Mouse (Mus musculus) MEL (cell line): Measurements from ENCODE around the gene Wipf1. TPM values are rescaled to one million over a fixed set of nuclear protein-coding genes. Genes with fewer than 3 reads are reported as not detected.

Experiments
- DNase-seq: peaks from one replicate; pipeline ENCODE4 v3.0.0; 2011; ENCODE audit warnings: low read depth, low spot score
- H3K27ac ChIP-seq: 2 replicates; pipeline ENCODE4 v1.5.1; 2012; ENCODE audit warnings: low read depth, mild to moderate bottlenecking, control low read depth, low read length, moderate library complexity; ENCODE audit not compliant: control insufficient read depth
- H3K27me3 ChIP-seq, 2 experiments: fragments of 150-350 bp in 1 of 2; sonication (generic) in 1 of 2; 2 replicates each; pipeline ENCODE4 v1.6.1; 2012; ENCODE audit warnings: low read length in 2 of 2, mild to moderate bottlenecking in 2 of 2, improper control_type of control experiment in 1 of 2, moderate library complexity in 1 of 2; ENCODE audit not compliant: insufficient read depth in 2 of 2, control insufficient read depth in 1 of 2
- H3K36me3 ChIP-seq, 2 experiments: 2 replicates each; pipeline ENCODE4 v1.6.1; 2012 to 2014; ENCODE audit warnings: low read length in 2 of 2, improper control_type of control experiment in 1 of 2, inconsistent platforms in 1 of 2, mild to moderate bottlenecking in 1 of 2; ENCODE audit not compliant: insufficient read depth in 2 of 2, control insufficient read depth in 1 of 2
- H3K4me1 ChIP-seq, 2 experiments: fragments of 150-350 bp in 1 of 2; sonication (generic) in 1 of 2; 2 replicates each; pipeline ENCODE4 v1.6.1; 2012; ENCODE audit warnings: low read length in 2 of 2, improper control_type of control experiment in 1 of 2, mild to moderate bottlenecking in 1 of 2; ENCODE audit not compliant: insufficient read depth in 2 of 2, control insufficient read depth in 1 of 2
- H3K4me3 ChIP-seq, 2 experiments: fragments of 150-350 bp in 1 of 2; sonication (generic) in 1 of 2; 2 replicates each; pipeline ENCODE4 v1.5.1; 2012; ENCODE audit warnings: low read depth in 2 of 2, low read length in 2 of 2, mild to moderate bottlenecking in 2 of 2, moderate library complexity in 2 of 2, control low read depth in 1 of 2, improper control_type of control experiment in 1 of 2; ENCODE audit not compliant: control insufficient read depth in 1 of 2, insufficient read depth in 1 of 2
- H3K79me2 ChIP-seq: 2 replicates; pipeline ENCODE4 v1.6.1; 2012; ENCODE audit warnings: mild to moderate bottlenecking, low read length, moderate library complexity; ENCODE audit not compliant: control insufficient read depth, poor library complexity, insufficient read depth
- H3K9ac ChIP-seq: 2 replicates; pipeline ENCODE4 v1.6.1; 2012; ENCODE audit warnings: low read depth, mild to moderate bottlenecking, control low read depth, low read length, moderate library complexity; ENCODE audit not compliant: control insufficient read depth, poor library complexity, severe bottlenecking
- H3K9me3 ChIP-seq: fragments of 150-350 bp; sonication (generic); replicated peaks from 2 replicates; pipeline ENCODE4 v1.6.1; 2012; ENCODE audit warnings: mild to moderate bottlenecking, low read length, improper control_type of control experiment, moderate library complexity; ENCODE audit not compliant: insufficient read depth
- CTCF ChIP-seq, 3 experiments: IDR thresholded peaks in 2 of 3; conservative IDR thresholded peaks in 1 of 3; 2 replicates each; pipeline ENCODE4 v1.5.1; 2011 to 2012; ENCODE audit warnings: low read length in 3 of 3, low read depth in 2 of 3, mild to moderate bottlenecking in 2 of 3, improper control_type of control experiment in 1 of 3, inconsistent platforms in 1 of 3, mixed read lengths in 1 of 3, moderate library complexity in 1 of 3; ENCODE audit not compliant: control insufficient read depth in 1 of 3, insufficient read depth in 1 of 3, poor library complexity in 1 of 3, severe bottlenecking in 1 of 3
- ETS1 ChIP-seq: IDR thresholded peaks from 2 replicates; pipeline ENCODE4 v1.6.1; 2012; ENCODE audit warnings: low read depth, mild to moderate bottlenecking, inconsistent platforms, low read length, improper control_type of control experiment, moderate library complexity
- GABPA ChIP-seq: IDR thresholded peaks from 2 replicates; pipeline ENCODE4 v1.6.1; 2012; ENCODE audit warnings: low read depth, mild to moderate bottlenecking, inconsistent platforms, low read length, improper control_type of control experiment, moderate library complexity
- GATA1 ChIP-seq: IDR thresholded peaks from 2 replicates; pipeline ENCODE4 v1.6.1; 2011; ENCODE audit warnings: low read depth, low read length, improper control_type of control experiment
- JUND ChIP-seq: IDR thresholded peaks from 2 replicates; pipeline ENCODE4 v1.6.1; 2011; ENCODE audit warnings: low read depth, mild to moderate bottlenecking, improper control_type of control experiment, low read length
- MEF2A ChIP-seq: IDR thresholded peaks from 2 replicates; pipeline ENCODE4 v1.6.1; 2014; ENCODE audit warnings: low read depth, mild to moderate bottlenecking, inconsistent platforms, low read length, improper control_type of control experiment; ENCODE audit not compliant: poor library complexity, insufficient replicate concordance, severe bottlenecking; ENCODE audit errors: extremely low read depth
- MXI1 ChIP-seq: IDR thresholded peaks from 2 replicates; pipeline ENCODE4 v1.6.1; 2011; ENCODE audit warnings: mild to moderate bottlenecking, low read depth, low read length, improper control_type of control experiment
- MYC ChIP-seq: IDR thresholded peaks from 2 replicates; pipeline ENCODE4 v1.6.1; 2011; ENCODE audit warnings: low read depth, mild to moderate bottlenecking, low read length, improper control_type of control experiment, moderate library complexity
- NELFE ChIP-seq: IDR thresholded peaks from 2 replicates; pipeline ENCODE4 v1.6.1; 2011; ENCODE audit warnings: low read depth, low read length, improper control_type of control experiment
- POLR2AphosphoS5 ChIP-seq: IDR thresholded peaks from 2 replicates; pipeline ENCODE4 v1.6.1; 2012; ENCODE audit warnings: low read depth, borderline replicate concordance, mild to moderate bottlenecking, inconsistent platforms, low read length, moderate library complexity, mixed read lengths
- RAD21 ChIP-seq: IDR thresholded peaks from 2 replicates; pipeline ENCODE4 v1.6.1; 2011; ENCODE audit warnings: mild to moderate bottlenecking, low read depth, low read length, improper control_type of control experiment
- SMC3 ChIP-seq: IDR thresholded peaks from 2 replicates; pipeline ENCODE4 v1.6.1; 2011; ENCODE audit warnings: low read depth, low read length, improper control_type of control experiment
- TAL1 ChIP-seq: IDR thresholded peaks from 2 replicates; pipeline ENCODE4 v1.6.1; 2012; ENCODE audit warnings: mild to moderate bottlenecking, inconsistent platforms, low read length, moderate library complexity, mixed read lengths
- UBTF ChIP-seq: IDR thresholded peaks from 2 replicates; pipeline ENCODE4 v1.6.1; 2012; ENCODE audit warnings: low read depth, mild to moderate bottlenecking, inconsistent platforms, low read length, improper control_type of control experiment, moderate library complexity, borderline replicate concordance; ENCODE audit not compliant: insufficient read depth
- USF1 ChIP-seq: IDR thresholded peaks from 2 replicates; pipeline ENCODE4 v1.6.1; 2014; ENCODE audit warnings: low read depth, mild to moderate bottlenecking, inconsistent platforms, low read length, improper control_type of control experiment, moderate library complexity
- USF2 ChIP-seq, 2 experiments: IDR thresholded peaks; 2 replicates each; pipeline ENCODE4 v1.6.1; 2011 to 2012; ENCODE audit warnings: improper control_type of control experiment in 2 of 2, low read length in 2 of 2, borderline replicate concordance in 1 of 2, inconsistent platforms in 1 of 2, low read depth in 1 of 2, mild to moderate bottlenecking in 1 of 2; ENCODE audit not compliant: insufficient read depth in 1 of 2
- ZC3H11A ChIP-seq: IDR thresholded peaks from 2 replicates; pipeline ENCODE4 v1.6.1; 2012; ENCODE audit warnings: low read depth, mild to moderate bottlenecking, inconsistent platforms, low read length, improper control_type of control experiment
- ZKSCAN1 ChIP-seq: IDR thresholded peaks from 2 replicates; pipeline ENCODE4 v1.6.1; 2012; ENCODE audit warnings: low read depth, mild to moderate bottlenecking, inconsistent platforms, low read length, improper control_type of control experiment, moderate library complexity
- polyA plus RNA-seq, 2 experiments: library from polyadenylated mRNA; stranded (reverse) in 1 of 2; unstranded in 1 of 2; fragments of >175 nt in 1 of 2; fragments of >200 nt in 1 of 2; gene quantifications; 2 replicates each; pipeline versions ENCODE4 v1.2.1 to v1.2.4; 2012; ENCODE audit warnings: low replicate concordance in 2 of 2, low read depth in 1 of 2; ENCODE audit not compliant: insufficient read length in 2 of 2, insufficient read depth in 1 of 2, missing spikeins in 1 of 2
- total RNA-seq: library from RNA; depleted of rRNA; stranded (reverse); fragments of 300-350 nt; gene quantifications from 2 replicates; pipeline ENCODE4 v1.2.3, GENCODE M21; 2012

Wipf1 gene
- total and polyA plus RNA-seq, 3 experiments, result 5.2 to 83.9 (median 27.1) TPM

DNA sequence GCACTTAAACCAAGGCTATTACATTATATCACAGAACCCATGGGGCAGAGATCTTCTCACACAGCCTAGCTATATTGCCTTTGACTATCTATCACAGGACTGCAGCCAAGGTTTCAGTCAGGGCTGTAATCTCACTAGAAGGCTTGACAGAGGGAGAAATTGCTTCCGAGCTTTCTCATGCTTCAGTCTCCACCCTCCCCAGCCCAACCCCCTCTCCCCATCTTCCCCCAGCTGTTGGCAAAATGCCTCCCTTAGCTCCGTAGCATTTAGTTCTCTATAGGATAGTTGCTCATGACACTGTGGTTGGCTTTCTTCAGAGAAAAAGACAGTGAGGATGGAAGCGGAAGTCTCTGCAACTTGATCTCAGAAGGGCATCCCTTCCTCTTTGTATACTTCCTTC, 54.0 kb downstream of the Wipf1 start (continued):
- peak; percentile 97 for TF ChIP-seq ETS1
- no peak for TF ChIP-seq MEF2A
- no peak for TF ChIP-seq USF1
- no peak for TF ChIP-seq USF2 (IDR thresholded peaks at IDR 0.05; ENCODE audit: borderline replicate concordance in 1 of 2, insufficient read depth in 1 of 2, low read depth in 1 of 2, low read length in 2 of 2)
- no peak for TF ChIP-seq JUND
- TF ChIP-seq MYC, result peak; percentile 88; the same call in 1 of the 2 replicates

DNA sequence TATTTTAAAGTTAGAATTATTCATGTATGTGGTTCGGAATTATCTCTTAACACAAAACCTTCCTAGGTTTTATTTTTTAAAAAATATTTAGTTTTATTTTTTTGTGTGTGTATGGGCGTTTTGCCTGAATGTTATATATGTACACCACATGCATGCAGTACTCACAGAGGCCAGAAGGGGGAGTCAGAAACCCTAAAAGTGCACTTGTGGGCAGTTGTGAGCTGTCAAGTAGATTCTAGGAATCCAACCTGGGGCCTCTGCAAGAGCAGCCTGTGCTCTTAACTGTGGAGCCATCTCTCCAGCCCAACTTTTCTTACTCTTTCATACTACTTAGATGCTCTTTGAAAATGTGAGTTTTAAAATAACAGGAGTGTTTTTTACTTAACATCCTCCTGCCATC, 57.4 kb downstream of the Wipf1 start:
- peaks cover 0 to 17% of the 10 kb centered on the region in 2 experiments; a peak in 2 of 4 replicates for H3K36me3 ChIP-seq
- TF ChIP-seq CTCF (IDR thresholded peaks at IDR 0.05 in 2 of 3, conservative IDR thresholded peaks at IDR 0.05 in 1 of 3; ENCODE audit: control insufficient read depth in 1 of 3, insufficient read depth in 1 of 3, low read depth in 2 of 3, low read length in 3 of 3, poor library complexity in 1 of 3, severe bottlenecking in 1 of 3) (peak; percentile 44 to 63 (median 51)), RAD21 (peak; percentile 42), ZC3H11A (0 out of 2 replicates have a peak, but pooled peaks have one; percentile 4), SMC3 (peak; percentile 46), UBTF (no peak), NELFE (no peak), TAL1 (no peak), POLR2AphosphoS5 (no peak)
- no peaks in the 10 kb centered on the region for H3K9me3 ChIP-seq
- no peak overlapping the region for H3K4me3 ChIP-seq
- H3K27me3 ChIP-seq, result no peaks in the 10 kb centered on the region
- peaks cover 20% of the 10 kb centered on the region for H3K79me2 ChIP-seq
- peak; percentile 69 for DNase-seq
- peaks cover 6 to 16% of the 10 kb centered on the region in 2 experiments for H3K4me1 ChIP-seq
- no peak overlapping the region for H3K27ac ChIP-seq
- no peak overlapping the region for H3K9ac ChIP-seq

DNA sequence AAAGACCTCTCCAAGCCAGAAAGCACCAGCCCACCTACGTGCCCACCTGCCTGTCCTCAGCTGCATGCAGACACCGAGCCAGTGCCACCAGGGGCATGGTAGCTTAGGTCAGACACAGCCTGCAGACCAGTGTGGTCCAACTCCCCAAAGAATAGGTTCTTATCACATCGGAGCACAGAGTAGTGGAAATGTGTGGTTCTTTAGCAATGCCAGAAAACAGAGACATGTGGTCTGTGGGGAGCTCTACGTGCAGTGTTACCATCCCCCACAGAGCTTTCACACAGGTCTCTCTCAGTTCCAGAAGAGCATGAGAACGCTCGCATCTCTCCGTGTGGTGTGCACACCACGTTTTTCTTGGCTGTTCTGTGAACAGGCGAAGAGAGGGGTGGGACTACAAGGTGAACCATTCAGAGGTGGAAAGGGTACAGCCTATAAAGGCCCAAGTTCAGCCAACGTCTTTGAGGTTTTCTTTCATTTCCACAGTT, 59.3 kb downstream of the Wipf1 start:
- no peak for DNase-seq
- Histone ChIP-seq H3K79me2 (peaks cover 28% of the 10 kb centered on the region), H3K27ac (no peak overlapping the region), H3K9me3 (no peaks in the 10 kb centered on the region), H3K36me3 (peaks cover 0 to 8% of the 10 kb centered on the region in 2 experiments; a peak in 2 of 4 replicates), H3K27me3 (no peaks in the 10 kb centered on the region), H3K4me3 (no peak overlapping the region), H3K4me1 (peaks cover 5 to 6% of the 10 kb centered on the region in 2 experiments), H3K9ac (no peak overlapping the region)
- TF ChIP-seq ZC3H11A, result no peak
- no peak for TF ChIP-seq UBTF
- TF ChIP-seq GATA1, result no peak
- TF ChIP-seq GABPA, result no peak
- TF ChIP-seq ZKSCAN1, result no peak
- no peak for TF ChIP-seq MXI1
